Mouse (Mus musculus) c-Kit-negative CD71-positive TER-119-positive erythroid progenitor cells, embryonic 14.5 days (primary cell): ENCODE measurements at regions not wholly inside any gene's neighbourhood (a gene's known extent, or its start where the extent isn't known, plus 50 kb on each side); places are given as distances from the start of the nearest gene placed in this dataset.

Experiments
- DNase-seq: peaks from one replicate; pipeline ENCODE4 v3.0.0-alpha.2; 2013; ENCODE audit warnings: low read depth, low spot score

DNA sequence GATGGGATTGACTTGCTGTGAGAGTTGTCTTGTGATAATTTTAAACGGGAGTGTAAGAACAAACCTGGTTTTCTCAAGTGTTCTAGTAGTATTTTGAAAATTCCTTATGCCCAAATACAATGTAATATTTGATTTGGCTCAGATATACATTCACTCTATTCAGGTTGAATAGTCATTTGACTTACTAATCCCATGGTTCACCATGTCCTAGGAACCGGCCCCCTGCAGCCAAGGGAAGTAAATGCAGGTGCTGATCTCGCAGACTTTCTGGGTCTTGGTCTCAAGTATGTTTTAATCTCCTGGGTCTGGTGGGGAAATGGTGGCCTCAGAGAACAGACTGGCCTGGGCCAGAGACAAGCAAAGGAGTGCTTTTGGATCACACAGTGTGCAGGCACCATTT is 253.2 kb upstream of the Gm5148 start:
- DNase-seq, result no peak

DNA sequence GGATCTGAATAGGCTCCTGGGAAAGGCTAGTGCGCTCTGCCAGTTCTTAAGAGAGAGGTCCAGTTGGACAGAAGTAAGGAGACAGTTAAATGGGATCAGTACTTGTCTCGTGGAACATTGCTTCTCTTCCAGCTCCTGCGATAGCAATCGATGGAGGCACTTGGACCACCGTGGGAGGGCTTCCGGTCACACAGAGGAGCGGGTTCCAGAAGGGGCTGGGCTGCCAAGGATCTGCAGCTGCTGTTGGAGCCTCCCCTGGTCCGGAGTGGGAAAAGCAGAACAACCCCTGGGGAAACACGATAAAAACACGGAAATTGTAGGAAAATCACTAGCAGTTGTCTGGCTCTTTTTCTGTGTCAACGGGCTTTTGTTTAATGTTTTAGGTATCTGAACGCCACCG is 252.3 kb upstream of the Gm5148 start:
- DNase-seq, result no peak

DNA sequence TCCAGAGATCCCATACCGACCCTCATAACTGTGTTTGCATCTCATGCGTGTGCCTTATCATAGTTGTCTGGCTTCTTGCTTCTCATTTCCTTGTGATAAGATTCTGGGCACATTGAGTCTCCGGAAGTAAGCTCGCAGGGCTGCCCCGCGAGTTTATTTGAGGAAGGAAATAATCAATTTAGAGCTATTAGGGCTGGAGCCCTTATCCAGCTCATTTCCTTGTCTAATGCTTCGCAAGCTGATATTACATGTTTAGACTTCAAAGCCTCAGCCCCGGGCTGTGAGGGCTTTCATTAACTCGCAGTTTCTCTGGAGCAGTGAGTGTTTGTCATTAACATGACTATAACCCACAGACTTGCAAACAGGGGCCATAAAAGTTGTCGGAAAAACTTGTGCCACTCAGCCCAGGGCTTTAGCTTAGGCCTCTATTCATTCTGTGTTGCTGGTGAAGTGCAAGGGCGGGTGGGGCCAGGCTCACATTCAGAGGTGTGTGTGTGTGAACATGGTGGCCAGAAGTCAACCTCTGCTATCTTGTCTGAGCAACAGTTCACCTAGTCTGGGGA is 251.0 kb upstream of the Gm5148 start:
- DNase-seq, result no peak

DNA sequence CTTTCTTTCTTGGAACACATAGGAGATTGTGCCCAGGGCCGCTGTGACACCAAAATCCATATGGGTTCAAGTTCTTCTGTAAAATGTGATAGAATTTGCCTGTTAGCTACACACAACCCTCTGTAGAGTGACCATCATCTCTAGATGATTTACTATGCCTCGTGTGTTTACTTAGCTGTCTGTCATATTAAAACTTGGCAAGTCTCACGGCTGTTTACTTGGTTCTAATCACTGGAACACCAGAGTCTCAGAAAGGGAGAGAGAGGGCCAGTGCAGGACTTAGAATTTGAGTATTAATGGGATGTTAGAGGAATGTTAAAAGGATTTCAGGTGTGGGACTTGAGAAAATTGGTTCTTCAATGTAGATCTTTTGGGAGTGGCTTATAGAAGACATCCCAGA is 248.6 kb upstream of the Gm5148 start:
- DNase-seq, result no peak

DNA sequence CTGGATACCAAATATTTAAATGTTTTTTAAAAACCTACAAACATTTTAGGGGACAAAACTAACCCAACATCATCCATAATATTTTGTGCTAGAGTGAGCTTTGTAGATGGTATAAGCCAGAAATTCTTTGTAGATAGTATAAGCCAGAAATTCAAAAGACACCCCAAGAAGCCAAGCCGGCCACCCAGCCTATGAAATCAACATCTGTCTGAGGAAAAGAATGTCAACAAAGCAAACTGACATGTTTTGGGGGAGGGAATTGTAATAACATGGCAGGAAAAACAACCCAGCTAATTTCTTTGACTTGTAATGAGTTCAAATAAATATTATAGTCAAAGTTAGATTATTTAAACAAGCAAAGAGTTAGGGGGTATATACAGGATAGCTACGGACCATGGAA is 246.9 kb upstream of the Gm5148 start:
- DNase-seq, result no peak

DNA sequence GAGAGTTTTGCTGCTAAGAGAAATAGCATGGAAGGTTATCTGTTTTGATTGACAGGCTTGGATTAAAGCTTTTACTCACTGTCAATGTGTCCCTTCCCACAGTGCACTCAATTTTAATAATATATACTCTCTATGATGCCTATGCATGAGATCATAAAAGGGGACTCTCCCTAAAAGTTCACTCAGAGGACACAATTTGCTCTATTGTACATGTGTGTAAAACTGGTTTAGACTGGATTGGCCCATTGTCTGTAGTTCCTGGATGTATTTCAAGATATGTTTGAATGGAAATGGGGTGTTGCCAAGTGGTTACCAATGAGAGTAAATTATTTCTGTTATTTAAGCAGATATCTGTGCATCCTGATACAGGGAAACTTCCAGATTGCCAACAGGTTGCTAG is 244.4 kb upstream of the Gm5148 start:
- no peak for DNase-seq

DNA sequence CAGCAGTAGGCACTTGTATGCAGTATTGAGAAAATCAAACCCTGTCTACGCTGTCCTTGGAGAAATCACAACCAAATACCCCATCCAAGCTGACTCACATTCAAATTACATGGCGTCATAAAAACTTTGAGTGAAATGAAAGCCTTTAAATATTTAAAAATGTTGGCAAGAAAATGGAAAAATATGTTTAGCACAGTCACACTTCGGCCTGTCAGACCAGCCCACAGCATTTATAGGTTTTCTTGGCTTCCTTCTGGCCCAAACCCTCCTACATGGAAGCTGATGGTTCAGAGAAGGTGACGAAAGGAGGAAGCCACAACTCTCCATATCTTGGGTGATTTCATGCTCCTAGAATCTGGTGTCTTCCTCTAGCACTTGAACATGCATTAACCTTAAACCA is 240.9 kb upstream of the Gm5148 start:
- DNase-seq, result no peak

DNA sequence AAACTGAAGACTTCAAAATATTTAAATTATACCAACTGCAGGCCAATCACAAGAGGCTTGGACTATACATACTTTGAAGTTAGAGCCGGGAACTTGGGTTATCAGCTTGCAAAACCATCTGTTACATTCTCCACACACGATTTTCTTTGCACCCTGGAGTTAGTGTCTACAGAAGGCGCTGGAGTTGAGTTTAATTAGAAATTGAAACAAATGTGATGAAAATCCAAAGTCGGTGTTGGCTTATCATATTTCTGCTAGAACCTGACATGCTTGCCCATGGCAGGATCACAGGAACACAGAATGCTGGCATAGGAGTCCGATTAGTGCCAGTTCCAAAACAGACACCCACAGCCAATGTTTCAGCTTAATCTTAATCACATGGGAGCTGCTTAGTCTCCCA is 239.8 kb upstream of the Gm5148 start:
- no peak for DNase-seq

DNA sequence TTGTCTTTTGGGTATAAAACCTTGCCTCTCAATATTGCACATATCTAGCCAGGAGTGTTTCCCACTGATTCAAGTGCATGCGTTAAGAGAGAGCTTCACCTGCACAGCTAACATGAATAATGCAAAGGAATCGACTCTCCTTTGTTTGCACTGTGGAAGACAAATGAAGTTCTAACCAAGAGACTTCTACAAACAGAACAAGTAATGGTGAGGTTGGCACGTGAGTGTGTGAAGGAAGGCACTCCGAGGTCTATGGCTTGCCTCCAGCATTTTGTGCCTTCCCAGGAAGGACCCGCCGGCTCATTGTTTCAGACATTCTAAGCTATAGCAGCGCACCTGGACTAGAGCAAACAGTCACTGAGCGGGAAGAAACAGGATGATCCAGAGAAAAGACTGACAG is 238.5 kb upstream of the Gm5148 start:
- DNase-seq, result no peak

DNA sequence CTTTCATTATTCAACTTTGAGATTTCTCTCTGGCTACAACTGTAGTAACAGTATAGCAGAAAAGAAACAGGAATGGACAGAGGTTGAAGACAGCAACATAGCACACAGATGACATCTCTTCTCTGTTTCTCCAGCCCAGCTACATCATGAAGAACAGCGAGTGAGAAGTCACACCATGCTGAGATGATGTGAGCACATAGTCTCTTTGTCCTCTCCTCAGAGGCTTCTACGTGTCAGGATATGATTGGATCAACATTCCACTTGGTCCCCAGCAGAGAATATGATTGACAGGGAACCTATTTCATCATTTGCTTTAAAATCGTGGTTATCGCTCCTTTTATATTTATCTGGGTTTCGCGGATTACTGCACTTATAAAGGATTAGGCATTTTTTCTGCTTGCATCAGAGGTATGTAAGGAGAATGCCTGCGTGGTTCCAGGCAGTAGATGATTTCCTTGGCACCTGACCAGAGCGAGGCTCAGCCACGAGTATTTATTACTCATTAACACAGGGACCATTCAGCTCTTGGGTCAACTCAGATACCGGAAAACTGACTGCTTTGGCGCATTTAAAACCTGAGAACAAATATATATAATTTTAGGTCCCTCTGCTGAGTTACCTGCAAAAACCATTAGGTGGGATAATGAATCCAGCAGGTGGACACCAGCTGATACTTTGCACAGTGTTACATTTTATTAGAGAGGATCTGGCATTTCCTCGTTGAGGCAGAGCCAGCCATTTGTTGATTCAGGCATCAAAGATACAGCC is 237.9 kb upstream of the Gm5148 start:
- DNase-seq, result no peak

DNA sequence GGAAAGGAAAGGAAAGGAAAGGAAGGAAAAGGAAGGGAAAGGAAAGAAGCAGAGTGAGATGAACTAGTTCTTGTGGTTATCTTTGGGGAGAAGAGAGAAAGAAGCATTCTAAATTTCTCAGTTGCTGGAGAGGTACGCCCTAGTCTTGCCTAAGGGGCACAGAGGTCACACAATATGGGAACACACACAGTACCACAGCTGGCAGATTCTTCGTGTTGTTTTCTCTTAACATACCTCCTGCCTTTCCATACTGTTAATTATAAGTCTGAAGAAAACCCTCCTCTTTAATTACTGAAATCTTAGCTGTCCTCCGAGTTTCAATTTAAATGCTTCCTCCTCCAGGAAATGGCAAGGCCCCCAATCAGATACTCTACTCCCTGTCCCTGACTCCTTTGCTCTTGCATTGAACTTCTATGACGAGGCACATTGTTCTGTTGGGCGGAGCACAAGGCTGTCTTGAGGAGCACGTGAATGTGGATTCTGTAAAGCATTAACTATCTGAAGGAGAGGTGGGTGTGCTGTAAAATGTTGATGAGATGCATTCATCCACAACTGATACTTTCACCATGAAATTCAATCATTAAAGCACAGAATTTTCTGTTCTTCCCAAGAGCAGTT is 234.2 kb upstream of the Gm5148 start:
- DNase-seq, result no peak

DNA sequence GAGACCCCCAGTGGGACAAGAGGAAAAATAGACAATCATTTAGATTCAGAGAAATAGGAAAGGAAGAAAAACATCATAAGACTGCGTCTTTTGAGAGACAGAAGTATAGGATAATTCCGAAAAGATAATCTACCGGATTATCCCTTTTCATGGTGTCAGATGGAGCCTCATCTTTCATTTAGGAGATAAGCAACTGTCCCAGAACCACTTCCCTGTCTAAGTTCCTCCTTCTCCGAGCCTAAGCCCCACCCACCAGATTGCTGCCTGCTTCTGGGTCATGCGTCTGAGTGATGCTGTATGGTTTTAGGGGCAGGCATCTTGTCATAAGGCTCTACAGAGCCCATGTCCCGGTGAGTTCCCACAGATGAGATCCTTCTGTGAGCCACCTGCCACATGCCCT is 232.3 kb upstream of the Gm5148 start:
- no peak for DNase-seq

DNA sequence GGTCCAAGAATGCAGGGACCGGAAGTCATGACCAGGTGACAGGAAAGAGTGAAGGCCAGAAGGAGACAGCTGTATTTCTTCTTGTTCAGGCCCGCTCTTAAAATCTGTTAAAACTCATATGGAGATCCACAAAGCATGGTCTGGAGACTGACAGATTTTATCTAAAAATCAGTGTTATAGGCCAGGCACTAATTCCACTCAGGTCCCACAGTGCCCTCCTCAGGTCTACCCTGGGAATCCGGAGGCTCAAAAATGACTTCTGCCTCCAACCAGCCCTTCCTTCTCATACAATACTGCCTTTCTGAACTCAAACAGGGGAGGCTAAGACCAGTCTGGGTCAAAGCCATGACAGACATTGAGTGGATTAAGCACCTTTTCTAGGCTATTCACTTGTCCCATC is 228.6 kb upstream of the Gm5148 start:
- no peak for DNase-seq

DNA sequence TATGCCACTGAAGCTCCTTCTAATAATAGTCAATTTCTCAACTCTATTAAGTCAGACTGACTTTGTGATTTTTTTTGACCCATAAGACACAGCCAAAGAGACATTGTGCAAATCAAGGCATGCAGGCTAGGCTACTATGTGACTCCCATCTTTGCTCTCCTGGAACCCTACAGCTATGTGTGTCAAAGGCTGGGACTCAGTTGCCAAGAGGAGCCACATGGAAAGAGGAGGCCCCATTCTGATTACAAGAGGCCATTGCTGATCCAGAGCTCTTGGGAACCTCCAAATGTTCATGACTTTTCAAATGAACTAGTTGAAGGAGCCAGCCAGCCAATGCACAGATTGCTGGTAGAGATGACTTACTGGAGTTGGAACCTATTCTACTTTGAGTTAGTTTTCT is 228.0 kb upstream of the Gm5148 start:
- DNase-seq, result no peak

DNA sequence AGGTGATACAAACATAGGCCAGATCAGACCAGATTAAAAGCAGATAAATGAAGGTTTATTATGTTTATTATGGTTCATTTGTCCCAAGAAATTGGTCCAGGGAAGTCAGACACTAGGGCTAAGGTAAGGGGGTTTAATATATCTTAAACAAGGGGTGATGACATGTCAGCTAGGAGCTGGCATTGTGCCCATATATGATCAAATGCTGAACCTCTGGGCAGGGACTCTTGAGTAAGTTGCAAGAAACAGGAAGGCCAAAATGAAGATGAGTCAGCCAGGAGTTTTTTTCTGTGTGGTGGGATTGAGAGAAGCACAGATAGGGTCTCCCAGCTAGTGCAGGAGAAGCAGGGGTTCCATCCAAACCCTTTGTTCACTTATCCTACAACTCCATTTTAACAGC is 219.4 kb upstream of the Gm5148 start:
- DNase-seq, result no peak

DNA sequence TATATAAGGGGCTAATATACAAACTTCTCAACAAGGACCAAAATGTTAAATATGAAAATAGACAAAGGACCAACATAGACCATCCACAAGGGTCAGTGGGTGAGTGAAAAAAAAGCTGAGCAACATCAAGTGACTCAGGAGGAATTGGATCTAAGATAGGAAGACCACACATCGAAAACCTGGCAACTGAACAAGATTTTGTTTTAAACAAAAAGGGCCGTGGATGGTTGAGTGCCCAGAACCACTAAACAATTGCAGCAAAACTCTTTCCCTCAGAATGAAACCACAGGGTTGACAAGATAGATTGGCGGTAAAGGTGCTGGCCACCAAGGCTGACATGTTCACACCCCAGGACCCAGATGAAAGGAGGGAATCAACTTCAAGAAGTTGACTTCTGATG is 215.7 kb upstream of the Gm5148 start:
- DNase-seq, result no peak

DNA sequence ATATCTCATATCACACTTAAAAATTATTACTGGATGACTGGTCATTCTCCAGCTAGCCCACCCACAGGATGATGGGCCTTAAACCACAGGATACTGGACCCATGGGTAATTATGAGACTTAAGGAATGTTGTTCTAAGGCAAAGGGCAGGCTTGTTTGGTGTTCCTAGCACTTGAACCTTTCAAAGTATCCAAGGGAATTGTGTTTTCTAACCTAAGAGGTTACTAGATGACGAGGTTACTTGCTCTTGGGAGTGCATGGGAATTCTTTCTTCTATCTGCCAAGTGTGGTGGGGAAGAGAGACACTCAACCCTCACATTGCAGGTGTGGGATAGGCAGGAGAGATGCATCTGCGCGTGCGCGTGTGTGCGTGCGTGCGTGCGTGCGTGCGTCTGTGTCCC is 214.6 kb upstream of the Gm5148 start:
- no peak for DNase-seq

DNA sequence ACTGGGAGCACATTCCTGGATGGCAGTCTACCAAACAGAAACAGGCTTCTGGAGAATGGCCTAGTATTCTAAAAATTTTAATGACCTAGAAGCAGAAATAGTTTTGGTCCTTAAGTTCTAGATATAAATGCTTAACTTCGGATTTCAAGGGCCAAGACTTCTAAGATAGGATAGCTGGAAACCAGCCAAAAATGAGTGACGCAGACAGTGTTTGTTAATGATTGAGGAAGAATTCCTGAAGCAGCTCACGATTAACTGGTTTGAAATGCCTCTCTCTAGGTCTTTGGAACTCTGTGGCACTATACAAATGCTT is 213.9 kb upstream of the Gm5148 start:
- no peak for DNase-seq

DNA sequence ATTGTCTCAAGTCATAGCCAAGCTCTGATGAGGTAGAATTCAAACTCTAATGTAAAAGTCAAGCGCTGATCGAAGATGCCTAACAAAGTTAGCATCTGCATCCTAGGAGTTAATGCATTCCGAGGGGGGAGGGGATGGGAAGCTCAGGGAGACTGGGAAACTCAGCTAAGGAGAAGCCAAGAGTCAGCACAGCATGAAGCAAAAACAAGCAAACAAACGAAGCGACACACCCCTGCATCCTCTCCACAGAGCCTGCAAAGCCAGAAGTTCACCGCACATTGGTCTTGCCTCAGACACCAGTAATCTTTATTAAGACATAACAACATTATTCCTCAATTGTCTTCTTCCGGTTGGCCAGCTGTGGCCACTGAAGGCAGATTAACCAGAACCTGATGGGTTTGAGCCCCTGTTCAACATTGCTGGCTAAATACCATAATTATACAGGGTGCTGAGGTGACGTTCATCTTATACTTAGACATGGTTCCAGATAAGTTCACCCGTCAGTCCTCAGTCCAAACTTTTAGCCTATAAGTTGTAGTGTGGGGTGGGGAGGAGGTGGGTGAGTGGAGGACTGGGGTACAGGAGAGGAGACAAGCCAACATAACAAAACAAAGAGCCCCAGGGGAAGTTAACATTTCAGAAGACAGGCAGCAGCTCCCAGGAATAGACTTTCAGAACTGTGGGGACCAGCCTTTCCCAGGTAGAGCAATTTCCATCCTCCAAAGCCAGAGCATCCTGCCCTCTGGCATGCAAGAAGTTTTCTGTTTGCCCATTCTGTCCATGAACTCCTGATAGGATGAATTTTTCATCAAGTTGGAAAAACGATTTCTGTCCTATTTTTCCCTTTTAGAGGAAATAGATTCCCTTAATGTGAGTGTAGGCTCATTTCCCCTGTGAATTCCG is 213.3 kb upstream of the Gm5148 start:
- DNase-seq, result no peak

DNA sequence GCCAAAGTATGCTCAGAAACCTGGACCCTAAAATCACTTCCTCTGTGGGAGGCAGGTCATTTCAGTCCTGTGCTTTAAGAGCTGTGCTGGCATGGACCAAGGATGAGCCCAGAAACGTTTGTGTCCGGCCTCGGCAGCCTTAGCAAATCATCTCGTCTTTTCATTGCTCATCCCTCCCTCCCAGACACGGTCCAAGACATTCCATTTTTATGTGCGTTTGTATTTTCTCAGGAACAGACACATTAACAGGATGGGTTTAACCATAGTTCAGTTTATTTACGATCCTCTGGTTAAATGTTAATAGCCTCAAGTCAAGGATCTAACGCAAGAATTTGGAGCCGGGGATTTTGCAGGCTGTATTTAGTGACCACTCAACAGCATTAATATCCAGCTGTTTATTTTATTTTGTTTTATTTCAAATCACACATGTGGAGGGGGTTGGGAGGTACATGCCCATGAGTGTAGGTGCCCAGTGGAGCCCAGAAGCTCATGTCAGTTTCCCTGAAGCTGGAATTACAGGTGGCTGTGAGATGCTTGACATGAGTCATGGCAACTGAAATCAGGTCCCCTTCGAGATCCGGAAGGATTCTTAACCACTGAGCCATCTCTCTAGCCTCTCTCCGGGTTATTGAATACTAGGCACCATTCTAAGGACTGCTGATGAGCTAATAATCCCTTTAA is 212.1 kb upstream of the Gm5148 start:
- no peak for DNase-seq

DNA sequence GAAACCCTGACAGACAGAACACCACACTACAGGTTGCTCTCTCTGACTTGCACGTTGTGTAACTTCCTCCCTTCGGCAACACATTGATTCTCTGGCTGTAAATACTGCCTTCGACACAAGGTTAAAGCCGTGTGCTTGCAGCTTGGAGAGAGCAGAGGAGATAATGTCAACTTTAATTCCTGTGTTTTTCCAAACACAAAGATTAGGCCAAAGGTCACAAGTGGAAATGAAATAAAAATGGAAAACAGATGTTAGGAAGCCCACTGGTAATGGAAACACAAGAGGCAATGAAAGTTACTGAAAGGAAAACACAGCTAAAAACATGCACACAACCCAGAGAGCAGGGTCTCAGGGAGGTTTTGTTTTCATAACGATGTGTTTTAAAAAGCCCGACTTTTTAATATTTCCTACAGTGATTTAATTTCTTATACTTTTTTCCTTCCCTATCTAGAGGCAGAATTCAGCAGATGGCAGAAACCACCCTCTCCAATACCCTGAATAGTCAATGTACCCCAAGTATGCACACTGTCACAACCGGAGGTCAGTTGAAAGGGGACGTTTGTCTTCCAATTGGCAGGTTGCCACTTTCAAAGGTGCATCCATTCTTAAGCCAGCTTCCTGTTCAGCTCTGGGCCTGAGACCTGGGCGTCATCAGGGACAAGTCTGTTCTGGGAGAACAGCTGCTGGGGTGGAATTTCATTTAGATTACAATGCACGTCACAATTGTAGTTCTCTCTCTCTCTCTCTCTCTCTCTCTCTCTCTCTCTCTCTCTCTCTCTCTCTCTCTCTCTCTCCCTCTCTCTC is 210.8 kb upstream of the Gm5148 start:
- no peak for DNase-seq
